ENCODE assay signal across 8 mouse cellular contexts in genomic region chr10:82047597-82048459, GRCm38 (mm10). TPM values are rescaled to one million over a fixed set of nuclear protein-coding genes. Genes with fewer than 3 reads are reported as not detected.
DNase-seq lines count a peak whose midpoint lies in the region; ATAC-seq and TF ChIP-seq lines count a peak whose summit lies in the region.

Gene Zfp873 (plus strand): TSS chr10:82048123.

- H3K9ac ChIP-seq in embryonic facial prominence, embryonic 15.5 days, result peak within 1 kb of the TSS; percentile 75
- H3K9ac ChIP-seq in kidney, embryonic 15.5 days, result peak within 1 kb of the TSS; percentile 67

- peak within 1 kb of the TSS; percentile 47 for H3K4me2 ChIP-seq in embryonic facial prominence, embryonic 15.5 days (replicated peaks)
- H3K4me2 ChIP-seq in kidney, embryonic 15.5 days, result peak within 1 kb of the TSS; percentile 63

- peak; percentile 99 for DNase-seq in A20 (ENCODE audit: low read depth, low spot score)
- DNase-seq in heart, embryonic 10.5 days (ENCODE audit: low spot score), result peak; percentile 96
- peak; percentile 87 for DNase-seq in liver
- peak; percentile 86 to 93 for DNase-seq in spleen, postnatal 4 days (ENCODE audit: low spot score in 2 of 2)

- peaks cover 12% of the 10 kb centered on the region for H3K36me3 ChIP-seq in embryonic facial prominence, embryonic 15.5 days
- peaks cover 26% of the 10 kb centered on the region for H3K36me3 ChIP-seq in heart, embryonic 10.5 days
- H3K36me3 ChIP-seq in kidney, embryonic 15.5 days, result peaks cover 30% of the 10 kb centered on the region

- TF ChIP-seq CTCF in bone marrow, adult 2 months (IDR thresholded peaks at IDR 0.05; ENCODE audit: control insufficient read depth, insufficient read depth, low read length), result no peak

- peaks cover 34% of the 10 kb centered on the region for H3K9me3 ChIP-seq in embryonic facial prominence, embryonic 15.5 days (replicated peaks)
- H3K9me3 ChIP-seq in heart, embryonic 10.5 days, result peaks cover 31% of the 10 kb centered on the region
- H3K9me3 ChIP-seq in kidney, embryonic 15.5 days (replicated peaks), result peaks cover 46% of the 10 kb centered on the region

- H3K27ac ChIP-seq in bone marrow, adult 2 months (ENCODE audit: control insufficient read depth, insufficient read depth, low read depth, low read length, poor library complexity), result peak within 1 kb of the TSS; percentile 84
- peak within 1 kb of the TSS; percentile 95 for H3K27ac ChIP-seq in embryonic facial prominence, embryonic 15.5 days (replicated peaks)
- peak within 1 kb of the TSS; percentile 93 for H3K27ac ChIP-seq in heart, embryonic 10.5 days
- H3K27ac ChIP-seq in kidney, embryonic 15.5 days, result peak within 1 kb of the TSS; percentile 90

- TF ChIP-seq POLR2A in bone marrow, adult 2 months (IDR thresholded peaks at IDR 0.05; ENCODE audit: borderline replicate concordance, control insufficient read depth, low read depth, low read length), result peak; percentile 25; the same call in 1 of the 2 replicates

- peak; percentile 99 for ATAC-seq in embryonic facial prominence, embryonic 15.5 days (ENCODE audit: insufficient number of reproducible peaks, low FRiP score, low TSS enrichment, low read depth)
- peak; percentile 100 for ATAC-seq in kidney, embryonic 15.5 days (replicated peaks; ENCODE audit: low FRiP score)
- peak; percentile 96 for ATAC-seq in monocyte, adult 5-6 weeks (replicated peaks; ENCODE audit: insufficient number of reproducible peaks, low FRiP score, low TSS enrichment, poor library complexity, severe bottlenecking)

- no peaks in the 10 kb centered on the region for H3K27me3 ChIP-seq in embryonic facial prominence, embryonic 15.5 days
- no peaks in the 10 kb centered on the region for H3K27me3 ChIP-seq in heart, embryonic 10.5 days (ENCODE audit: insufficient read depth, poor library complexity, severe bottlenecking)
- H3K27me3 ChIP-seq in kidney, embryonic 15.5 days, result no peaks in the 10 kb centered on the region

- peak within 1 kb of the TSS; percentile 63 for H3K4me3 ChIP-seq in bone marrow, adult 2 months (replicated peaks; ENCODE audit: control insufficient read depth, low read depth, low read length)
- peak within 1 kb of the TSS; percentile 74 for H3K4me3 ChIP-seq in embryonic facial prominence, embryonic 15.5 days (replicated peaks)
- H3K4me3 ChIP-seq in heart, embryonic 10.5 days, result peak within 1 kb of the TSS; percentile 72
- H3K4me3 ChIP-seq in kidney, embryonic 15.5 days (replicated peaks), result peak within 1 kb of the TSS; percentile 60

- WGBS in bone marrow, adult 2 months, result 9% methylated on average over 35 of the region's 35 CpGs
- WGBS in embryonic facial prominence, embryonic 15.5 days, result 9% methylated on average over 35 of the region's 35 CpGs
- WGBS in heart, embryonic 10.5 days, result 9% methylated on average over 35 of the region's 35 CpGs
- WGBS in kidney, embryonic 15.5 days, result 11% methylated on average over 35 of the region's 35 CpGs

- H3K4me1 ChIP-seq in bone marrow, adult 2 months (ENCODE audit: control insufficient read depth, insufficient read depth, low read length), result no peaks in the 10 kb centered on the region
- H3K4me1 ChIP-seq in embryonic facial prominence, embryonic 15.5 days, result peaks cover 4% of the 10 kb centered on the region; the same call in 1 of the 2 replicates
- no peaks in the 10 kb centered on the region for H3K4me1 ChIP-seq in heart, embryonic 10.5 days
- H3K4me1 ChIP-seq in kidney, embryonic 15.5 days, result peaks cover 6% of the 10 kb centered on the region; the same call in 1 of the 2 replicates

RNA-seq across cellular contexts. Expression of gene Zfp873, which starts in this region (rescaled TPM):
- 1.6 and 1.7 TPM in 2 replicates for polyA plus RNA-seq in bone marrow, adult 2 months (2011; ENCODE audit: insufficient read depth, insufficient read length, low replicate concordance, missing spikeins)
- 11.4 and 12.1 TPM in 2 replicates for polyA plus RNA-seq in embryonic facial prominence, embryonic 15.5 days (2015; fragmentation: Nextera tagmentation; extraction: Ambion mirVana)
- polyA plus RNA-seq in heart, embryonic 10.5 days (2016; fragmentation: Nextera tagmentation; extraction: Ambion mirVana), result 11.5 and 13.4 TPM in 2 replicates
- 13.9 and 15.9 TPM in 2 replicates for polyA plus RNA-seq in kidney, embryonic 15.5 days (2015; fragmentation: Nextera tagmentation; extraction: Ambion mirVana)
- 3.7 to 15.2 TPM (median 4.5 TPM) in 3 replicates for total RNA-seq in monocyte, adult 5-6 weeks (2017)

Comparison
In these comparisons a context has a peak if more than half of its experiments do, and no peak if none do; other contexts are left out.
1. Peak in every context shown above with its lines: DNase-seq, ATAC-seq, H3K4me3 ChIP-seq and H3K27ac ChIP-seq.